Mouse (Mus musculus) hindbrain, embryonic 14.5 days (tissue): ENCODE measurements around the gene Wwc1. TPM values are rescaled to one million over a fixed set of nuclear protein-coding genes. Genes with fewer than 3 reads are reported as not detected.

Source experiments
- ATAC-seq: fragments of 200-750 bp; cut with Nextera tagmentation; 2 replicates; pipeline ENCODE4 v1.8.0; 2017; ENCODE audit warnings: moderate number of reproducible peaks, mild to moderate bottlenecking, moderate TSS enrichment, moderate library complexity; ENCODE audit not compliant: low FRiP score
- DNase-seq: peaks from one replicate; pipeline ENCODE4 v3.0.0-alpha.2; 2015; ENCODE audit warnings: low spot score
- H3K27ac ChIP-seq: fragments of 300-500 bp; sonication (generic); 2 replicates; pipeline ENCODE4 v1.5.1; 2014; ENCODE audit warnings: mild to moderate bottlenecking, moderate library complexity
- H3K27me3 ChIP-seq: fragments of 300-500 bp; sonication (generic); 2 replicates; pipeline ENCODE4 v1.6.1; 2014; ENCODE audit warnings: mild to moderate bottlenecking, low read length, mixed read lengths; ENCODE audit not compliant: control insufficient read depth, insufficient read depth
- H3K36me3 ChIP-seq: fragments of 300-500 bp; sonication (generic); replicated peaks from 2 replicates; pipeline ENCODE4 v1.6.1; 2014; ENCODE audit not compliant: control insufficient read depth, insufficient read depth
- H3K4me1 ChIP-seq: fragments of 300-500 bp; sonication (generic); replicated peaks from 2 replicates; pipeline ENCODE4 v1.6.1; 2014; ENCODE audit warnings: antibody characterized with exemption, low read length, mixed read lengths; ENCODE audit not compliant: control insufficient read depth, insufficient read depth
- H3K4me2 ChIP-seq: fragments of 300-500 bp; sonication (generic); replicated peaks from 2 replicates; pipeline ENCODE4 v1.6.1; 2014; ENCODE audit warnings: mild to moderate bottlenecking, moderate library complexity
- H3K4me3 ChIP-seq: fragments of 300-500 bp; sonication (generic); replicated peaks from 2 replicates; pipeline ENCODE4 v1.5.1; 2014; ENCODE audit warnings: mild to moderate bottlenecking, low read length
- H3K9ac ChIP-seq: fragments of 300-500 bp; sonication (generic); 2 replicates; pipeline ENCODE4 v1.6.1; 2014
- H3K9me3 ChIP-seq: fragments of 300-500 bp; sonication (generic); 2 replicates; pipeline ENCODE4 v1.6.1; 2016; ENCODE audit warnings: low read length; ENCODE audit not compliant: control insufficient read depth
- WGBS: fragments of 180-500 bp; shearing (Covaris S2); extraction: QIAGEN DNeasy Blood & Tissue Kit; methylation state at CpG from one replicate; pipeline ENCODE4 v1.1.7; 2014; 5-methylcytosine and 5-hydroxymethylcytosine counted together
- polyA plus RNA-seq: library from polyadenylated mRNA; unstranded; fragments of >200 nt; fragmentation: Nextera tagmentation; extraction: Ambion mirVana; gene quantifications from 2 replicates; pipeline ENCODE4 v1.2.1, GENCODE M21; 2014

Wwc1 gene
- polyA plus RNA-seq, 1 experiment from 2014 or later, result 9.3 TPM

DNA sequence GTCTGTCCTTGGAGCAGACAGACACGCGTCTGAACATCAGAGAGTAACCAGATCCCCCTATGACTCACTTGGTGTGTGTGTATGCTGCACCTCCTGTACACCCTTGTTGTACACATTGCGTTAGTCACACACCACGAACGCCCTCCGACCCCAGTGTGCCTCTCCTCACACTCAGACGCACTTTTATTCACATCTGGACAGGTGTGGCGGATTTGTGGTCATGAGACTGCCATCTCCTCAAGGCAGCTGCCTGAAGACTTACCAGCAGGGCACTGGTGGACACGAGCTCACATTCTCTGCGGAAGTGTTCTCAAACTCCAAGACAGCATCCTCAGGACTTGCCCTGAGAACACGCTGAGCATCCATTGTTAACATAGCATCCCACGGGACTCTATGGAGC is 17.7 kb upstream of the Wwc1 start:
- Histone ChIP-seq H3K4me3 (no peak overlapping the region), H3K36me3 (no peaks in the 10 kb centered on the region), H3K9me3 (no peaks in the 10 kb centered on the region), H3K4me1 (peaks cover 20% of the 10 kb centered on the region), H3K27me3 (no peaks in the 10 kb centered on the region), H3K27ac (no peak overlapping the region), H3K9ac (no peak overlapping the region), H3K4me2 (no peak overlapping the region)
- ATAC-seq, result no peak
- 84% methylated on average over 12 of the region's 12 CpGs for WGBS
- DNase-seq, result no peak

DNA sequence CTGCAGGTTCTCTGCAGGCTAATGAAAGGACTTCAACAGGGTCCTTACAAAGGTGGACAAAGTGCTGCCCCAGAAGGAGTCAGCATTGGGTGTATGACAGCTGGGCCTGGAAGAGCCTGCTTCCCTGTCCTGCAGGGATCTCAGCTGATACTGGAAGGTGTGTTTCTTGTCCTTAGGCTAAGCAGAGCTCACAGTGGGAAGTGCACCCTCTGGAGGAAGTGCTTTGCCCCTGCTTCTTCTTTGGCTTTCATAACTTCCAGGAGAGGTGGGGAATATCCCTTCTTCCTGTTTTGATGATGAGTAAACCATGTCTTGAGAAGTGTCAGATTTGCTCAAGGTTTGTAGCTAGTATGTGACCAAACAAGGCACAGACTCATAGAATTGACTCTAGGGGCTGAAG is 15.0 kb upstream of the Wwc1 start:
- H3K9ac ChIP-seq, result no peak overlapping the region
- ATAC-seq (no peak), DNase-seq (no peak)
- no peak overlapping the region for H3K4me2 ChIP-seq
- H3K36me3 ChIP-seq, result no peaks in the 10 kb centered on the region
- peaks cover 9% of the 10 kb centered on the region for H3K4me1 ChIP-seq
- H3K27ac ChIP-seq, result no peak overlapping the region
- H3K27me3 ChIP-seq, result no peaks in the 10 kb centered on the region
- H3K9me3 ChIP-seq, result no peaks in the 10 kb centered on the region
- no peak overlapping the region for H3K4me3 ChIP-seq

DNA sequence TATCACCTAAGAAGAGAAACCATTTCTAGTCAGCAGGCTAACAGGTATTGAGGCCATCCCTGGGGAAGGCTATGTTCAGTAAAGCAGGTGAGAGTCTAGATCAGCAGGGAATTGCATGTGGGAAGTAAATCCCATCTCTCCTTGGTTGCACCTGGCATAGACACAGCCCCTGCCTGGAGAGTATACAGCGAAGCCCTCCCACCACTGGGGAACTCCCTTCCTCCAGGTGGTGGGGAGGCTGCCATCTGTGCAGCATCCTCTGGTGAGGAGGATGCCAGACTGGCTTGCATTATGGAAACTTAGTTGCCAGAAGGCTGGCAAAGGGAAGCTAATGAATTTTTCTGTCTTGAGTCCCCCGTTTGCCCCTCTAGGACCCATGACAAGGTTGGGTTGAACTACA is 11.5 kb upstream of the Wwc1 start:
- 72% methylated on average over 2 of the region's 2 CpGs for WGBS
- no peaks in the 10 kb centered on the region for H3K4me1 ChIP-seq
- H3K36me3 ChIP-seq, result no peaks in the 10 kb centered on the region
- no peaks in the 10 kb centered on the region for H3K27me3 ChIP-seq
- ATAC-seq (no peak), DNase-seq (no peak)
- no peak overlapping the region for H3K4me2 ChIP-seq
- H3K4me3 ChIP-seq, result no peak overlapping the region
- H3K9me3 ChIP-seq, result no peaks in the 10 kb centered on the region
- H3K27ac ChIP-seq, result no peak overlapping the region
- H3K9ac ChIP-seq, result no peak overlapping the region

DNA sequence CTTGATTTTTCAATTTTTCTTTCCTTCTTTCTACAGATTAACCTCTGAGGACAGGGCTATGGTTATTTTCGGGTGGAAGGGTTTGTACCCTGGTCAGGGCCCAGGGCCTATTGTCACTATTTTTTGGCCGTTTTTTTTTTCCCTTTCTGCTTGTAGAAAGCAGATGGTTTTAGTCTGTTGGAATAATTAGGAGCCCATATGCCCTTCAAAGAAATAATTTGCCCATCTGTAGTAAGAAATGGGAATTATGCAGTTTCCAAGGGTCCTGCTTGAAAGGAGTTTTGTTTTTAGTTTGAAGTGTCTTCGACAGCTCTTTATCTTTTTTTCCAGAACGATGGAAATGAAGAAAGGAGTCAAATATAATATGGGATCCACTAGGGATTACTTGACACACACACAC is 9.6 kb upstream of the Wwc1 start:
- H3K9ac ChIP-seq, result no peak overlapping the region

DNA sequence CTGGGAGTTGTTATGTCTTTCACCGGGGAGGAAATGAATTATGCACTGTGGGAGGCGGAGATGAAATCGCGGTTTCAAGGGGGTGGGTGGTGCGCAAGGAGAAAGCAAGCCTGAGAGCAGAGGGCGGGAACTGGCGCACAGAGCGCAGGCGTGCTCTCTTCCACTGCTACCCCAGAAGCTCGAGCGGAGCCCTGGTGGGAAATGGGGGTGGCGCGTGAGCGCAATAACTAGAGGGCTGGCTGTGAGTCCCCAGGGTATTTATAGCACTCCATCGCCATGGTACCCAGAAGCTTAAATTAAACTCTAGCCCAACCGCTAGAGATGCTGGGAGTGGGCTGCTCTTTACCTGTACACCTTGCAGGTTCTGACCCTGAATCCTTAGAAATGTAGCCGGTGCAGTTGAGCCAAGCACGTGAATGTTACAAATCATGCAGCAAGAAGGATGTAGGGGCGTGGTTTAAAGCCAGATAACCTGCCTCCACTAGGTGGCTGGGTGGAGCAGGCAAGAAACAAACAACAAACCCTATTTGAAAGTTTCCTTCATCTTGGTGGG is 5.6 kb upstream of the Wwc1 start:
- Histone ChIP-seq H3K9ac (peak overlapping the region; percentile 59), H3K27me3 (no peaks in the 10 kb centered on the region; the same call in 1 of the 2 replicates), H3K27ac (peak overlapping the region; percentile 53; the same call in 1 of the 2 replicates), H3K4me3 (peak overlapping the region; percentile 23), H3K4me1 (peaks cover 6% of the 10 kb centered on the region), H3K36me3 (no peaks in the 10 kb centered on the region), H3K4me2 (peak overlapping the region; percentile 54), H3K9me3 (no peaks in the 10 kb centered on the region)
- ATAC-seq (peak; percentile 83), DNase-seq (peak; percentile 38)
- under 1% methylated on average over 19 of the region's 19 CpGs for WGBS

More for the DNA sequence above, 9.6 kb upstream of the Wwc1 start:
- Histone ChIP-seq H3K9me3 (no peaks in the 10 kb centered on the region), H3K4me1 (peaks cover 6% of the 10 kb centered on the region), H3K27ac (no peak overlapping the region), H3K4me2 (no peak overlapping the region), H3K36me3 (no peaks in the 10 kb centered on the region), H3K4me3 (no peak overlapping the region), H3K27me3 (no peaks in the 10 kb centered on the region)
- ATAC-seq (no peak), DNase-seq (no peak)
- 58% methylated on average over 4 of the region's 4 CpGs for WGBS

DNA sequence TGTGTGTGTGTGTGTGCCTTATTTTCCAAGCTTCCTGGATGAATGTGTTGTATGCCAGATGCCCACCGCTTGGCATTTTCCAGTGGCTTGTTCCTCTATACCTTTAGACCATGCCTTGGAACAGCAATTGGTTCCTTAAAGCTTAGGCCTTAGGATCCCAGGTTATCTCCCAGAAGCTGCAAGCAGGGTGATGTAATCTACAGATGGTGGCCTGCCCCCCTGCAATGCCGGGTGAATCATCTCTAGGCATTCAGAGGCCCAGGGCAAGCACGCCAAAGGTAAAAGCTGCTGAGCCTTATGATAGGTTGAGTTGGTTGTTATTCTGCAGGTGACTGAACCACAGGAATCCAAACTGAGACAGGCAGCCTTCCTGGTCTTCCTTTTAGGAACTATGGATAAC is 2.4 kb upstream of the Wwc1 start:
- Histone ChIP-seq H3K36me3 (no peaks in the 10 kb centered on the region), H3K9me3 (no peaks in the 10 kb centered on the region), H3K27me3 (no peaks in the 10 kb centered on the region; the same call in 1 of the 2 replicates), H3K9ac (no peak overlapping the region), H3K4me2 (no peak overlapping the region), H3K4me1 (peaks cover 23% of the 10 kb centered on the region), H3K4me3 (no peak overlapping the region), H3K27ac (no peak overlapping the region)
- DNase-seq (no peak), ATAC-seq (no peak)
- 92% methylated on average over 3 of the region's 3 CpGs for WGBS

DNA sequence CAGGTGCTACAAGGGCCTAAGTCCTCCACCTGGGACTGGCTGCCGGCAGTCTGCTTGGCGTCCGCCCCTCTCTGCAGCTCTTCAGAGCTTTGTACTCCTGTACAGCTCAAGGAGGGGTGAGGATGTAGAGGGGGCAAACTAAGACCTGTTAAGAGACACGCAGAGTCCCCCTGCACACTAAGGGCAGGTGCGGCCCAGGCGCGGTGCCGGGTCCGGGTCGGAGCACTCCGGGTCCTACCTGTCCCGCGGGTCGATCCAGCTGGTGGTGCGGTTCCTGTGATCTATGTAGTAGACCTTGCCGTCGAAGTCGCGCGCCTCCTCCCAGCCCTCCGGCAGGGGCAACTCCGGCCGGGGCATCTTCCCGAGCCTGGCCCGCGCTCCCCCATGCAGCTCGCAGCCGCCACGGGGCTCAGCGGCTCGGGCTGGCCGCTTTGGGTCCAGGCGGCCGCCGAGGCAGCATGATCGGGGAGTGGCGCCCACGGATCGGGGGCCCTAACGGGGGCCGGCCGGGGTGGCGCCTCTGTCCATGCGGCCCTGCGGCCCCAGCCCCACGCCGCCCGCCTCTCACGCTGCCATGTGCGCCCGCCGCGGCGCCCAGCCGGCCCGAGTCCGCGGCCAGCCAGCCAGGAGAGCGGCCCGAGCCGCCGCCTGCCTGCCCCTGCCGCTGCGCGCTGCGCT is 455 bp downstream of the Wwc1 start:
- WGBS, result 0% methylated on average over 55 of the region's 66 CpGs
- peak overlapping the region; percentile 73 for H3K9ac ChIP-seq
- H3K27ac ChIP-seq, result peak overlapping the region; percentile 70
- peaks cover 23% of the 10 kb centered on the region for H3K4me1 ChIP-seq
- ATAC-seq (peak; percentile 54), DNase-seq (no peak)
- H3K36me3 ChIP-seq, result no peaks in the 10 kb centered on the region
- peak overlapping the region; percentile 78 for H3K4me3 ChIP-seq
- peak overlapping the region; percentile 68 for H3K4me2 ChIP-seq
- H3K9me3 ChIP-seq, result no peaks in the 10 kb centered on the region
- no peaks in the 10 kb centered on the region; the same call in 1 of the 2 replicates for H3K27me3 ChIP-seq

DNA sequence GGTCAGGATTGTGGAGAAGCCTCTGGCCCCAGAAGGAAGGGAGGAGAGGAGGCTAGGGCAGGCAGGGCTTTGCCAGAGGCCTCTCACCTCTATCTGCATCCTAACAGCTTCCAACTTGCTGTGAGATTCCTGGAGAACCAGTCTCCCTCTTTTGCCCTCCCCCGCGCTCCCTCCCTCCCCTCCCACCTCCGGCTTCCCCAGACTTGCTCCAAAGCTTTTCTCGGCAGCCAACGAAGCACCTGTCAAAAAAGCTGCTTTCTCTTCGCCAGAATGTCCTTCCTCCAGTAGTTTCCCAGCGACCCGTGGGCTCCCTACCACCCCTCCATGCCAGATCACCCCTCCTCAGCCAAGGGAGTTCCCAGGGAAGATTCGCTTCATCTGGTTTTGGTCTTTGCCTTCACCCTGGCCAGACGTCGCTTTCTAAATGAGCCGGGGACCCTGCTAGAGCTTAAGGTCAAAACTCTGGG is 1.0 kb downstream of the Wwc1 start:
- Histone ChIP-seq H3K36me3 (no peaks in the 10 kb centered on the region), H3K9me3 (no peaks in the 10 kb centered on the region), H3K27ac (peak overlapping the region; percentile 70; the same call in 1 of the 2 replicates), H3K4me1 (peaks cover 23% of the 10 kb centered on the region), H3K4me2 (peak overlapping the region; percentile 68), H3K27me3 (no peaks in the 10 kb centered on the region; the same call in 1 of the 2 replicates), H3K4me3 (peak overlapping the region; percentile 78), H3K9ac (peak overlapping the region; percentile 73)
- no peak; the same call in 1 of the 2 replicates for ATAC-seq
- WGBS, result 0% methylated on average over 11 of the region's 12 CpGs
- no peak for DNase-seq

DNA sequence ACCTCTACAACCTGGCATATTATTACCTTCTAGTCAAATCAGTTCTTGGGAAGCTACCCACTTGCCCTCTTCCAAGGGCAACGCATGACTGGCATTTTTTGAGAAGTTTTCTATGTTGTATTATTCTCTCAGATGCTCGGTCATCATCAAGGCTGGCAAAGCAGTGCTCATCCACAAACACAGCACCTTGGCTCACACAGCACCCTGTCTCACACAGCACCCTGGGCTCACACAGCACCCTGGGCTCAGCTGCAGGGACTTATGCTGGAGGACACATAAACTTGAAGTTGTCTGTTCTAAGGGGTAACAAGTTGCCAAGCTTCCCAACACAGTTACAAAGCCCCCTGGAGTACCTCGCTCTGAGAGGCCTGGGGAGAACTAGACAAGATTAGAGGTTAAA is 2.5 kb downstream of the Wwc1 start:
- DNase-seq, result no peak
- H3K4me2 ChIP-seq, result peak overlapping the region; percentile 68
- no peaks in the 10 kb centered on the region; the same call in 1 of the 2 replicates for H3K27me3 ChIP-seq
- H3K4me1 ChIP-seq, result peaks cover 31% of the 10 kb centered on the region
- peak overlapping the region; percentile 62; the same call in 1 of the 2 replicates for H3K27ac ChIP-seq
- H3K4me3 ChIP-seq, result peak overlapping the region; percentile 13; the same call in 1 of the 2 replicates
- WGBS, result 80% methylated on average over 3 of the region's 3 CpGs
- no peak for ATAC-seq
- H3K36me3 ChIP-seq, result no peaks in the 10 kb centered on the region
- no peak overlapping the region for H3K9ac ChIP-seq
- H3K9me3 ChIP-seq, result no peaks in the 10 kb centered on the region
